Mouse (Mus musculus) lung, adult 2 months (tissue): ENCODE data around the gene Nol3. TPM values are rescaled to one million over a fixed set of nuclear protein-coding genes. Genes with fewer than 3 reads are reported as not detected.
"Not testable (repeated sequence)": the region's sequence is repeated elsewhere in the genome, so short reads cannot be mapped to it uniquely, and the experiment has no call there.

Source experiments
- DNase-seq: peaks from one replicate; pipeline ENCODE4 v3.0.0; 2022
- H3K4me1 ChIP-seq: fragments of 200-500 bp; 2 replicates; pipeline ENCODE4 v1.6.1; 2011; ENCODE audit warnings: low read length; ENCODE audit not compliant: control insufficient read depth, insufficient read depth
- H3K4me3 ChIP-seq: fragments of 200-500 bp; replicated peaks from 2 replicates; pipeline ENCODE3; 2011; ENCODE audit warnings: low read depth, mild to moderate bottlenecking, control low read depth, low read length; ENCODE audit errors: extremely low read depth
- CTCF ChIP-seq: fragments of 200-500 bp; IDR thresholded peaks from 2 replicates; pipeline ENCODE4 v1.5.1; 2011; ENCODE audit warnings: mild to moderate bottlenecking, low read length, control low read depth; ENCODE audit not compliant: insufficient read depth
- POLR2A ChIP-seq: fragments of 200-500 bp; IDR thresholded peaks from 2 replicates; pipeline ENCODE4 v1.6.1; 2011; ENCODE audit warnings: low read depth, mild to moderate bottlenecking, control low read depth, low read length, borderline replicate concordance; ENCODE audit errors: extremely low read depth
- WGBS: fragments of 180-500 bp; shearing (Covaris S2); methylation state at CpG from one replicate; pipeline ENCODE4 v1.1.7; 2018; 5-methylcytosine and 5-hydroxymethylcytosine counted together
- polyA plus RNA-seq: library from polyadenylated mRNA; depleted of rRNA; stranded (reverse); fragments of >200 nt; gene quantifications from 2 replicates; pipeline ENCODE4 v1.2.3, GENCODE M21; 2012; rRNA removed

Gene Nol3
- 10.7 and 11.8 TPM in 2 replicates for polyA plus RNA-seq

- Histone ChIP-seq H3K4me1 (peaks cover 8% of the 10 kb centered on the region), H3K4me3 (peak within 1 kb of the TSS; percentile 57)
- TF ChIP-seq CTCF: no peak
- TF ChIP-seq POLR2A: no peak
- no peak for DNase-seq
- 6% methylated on average over 10 of the region's 10 CpGs for WGBS
Observed at GRCm38 (mm10) chr8:105275840-105276239, at the start of gene Nol3. TSS of gene Nol3 (plus strand) at chr8:105276140.

- H3K4me1 ChIP-seq: peaks cover 11% of the 10 kb centered on the region
- DNase-seq: no peak
- WGBS: 66% methylated on average over 12 of the region's 12 CpGs
- H3K4me3 ChIP-seq: no peak overlapping the region
- TF ChIP-seq POLR2A: no peak
Observed at GRCm38 (mm10) chr8:105231503-105232320, 44.2 kb upstream of the Nol3 start.

- not testable (repeated sequence) for DNase-seq, H3K4me3 ChIP-seq
- WGBS: 87% methylated on average over 4 of the region's 4 CpGs
- peaks cover 11% of the 10 kb centered on the region for H3K4me1 ChIP-seq
Observed at GRCm38 (mm10) chr8:105232321-105232693, 43.6 kb upstream of the Nol3 start.

GRCm38 (mm10) chr8:105233126-105233935 lies 42.6 kb upstream of the Nol3 start:
- TF ChIP-seq POLR2A: no peak
- TF ChIP-seq CTCF: no peak
- no peak for DNase-seq
- peaks cover 11% of the 10 kb centered on the region for H3K4me1 ChIP-seq
- no peak overlapping the region for H3K4me3 ChIP-seq
- whole genome bisulfite sequencing: 33% methylated on average over 1 of the region's 1 CpGs

- Histone ChIP-seq H3K4me1 (peaks cover 12% of the 10 kb centered on the region), H3K4me3 (no peak overlapping the region)
- no peak for TF ChIP-seq POLR2A
- TF ChIP-seq CTCF: no peak
- no peak for DNase-seq
- WGBS: 59% methylated on average over 1 of the region's 1 CpGs
Observed at GRCm38 (mm10) chr8:105235206-105235605, 40.7 kb upstream of the Nol3 start.

GRCm38 (mm10) chr8:105237442-105238142 lies 38.3 kb upstream of the Nol3 start:
- TF ChIP-seq POLR2A (no peak), CTCF (no peak)
- 92% methylated on average over 14 of the region's 14 CpGs for WGBS
- Histone ChIP-seq H3K4me3 (no peak overlapping the region), H3K4me1 (peaks cover 6% of the 10 kb centered on the region)
- DNase-seq: no peak

GRCm38 (mm10) chr8:105241016-105241415 lies 34.9 kb upstream of the Nol3 start:
- DNase-seq: no peak
- peaks cover 4% of the 10 kb centered on the region; the same call in 1 of the 2 replicates for H3K4me1 ChIP-seq
- TF ChIP-seq CTCF (no peak), POLR2A (no peak)
- 78% methylated on average over 7 of the region's 7 CpGs for WGBS
- no peak overlapping the region for H3K4me3 ChIP-seq

- peak; percentile 33 for DNase-seq
- H3K4me1 ChIP-seq: peaks cover 12% of the 10 kb centered on the region
- 69% methylated on average over 6 of the region's 6 CpGs for WGBS
- H3K4me3 ChIP-seq: no peak overlapping the region
- TF ChIP-seq CTCF (no peak), POLR2A (no peak)
Observed at GRCm38 (mm10) chr8:105251954-105252353, 24.0 kb upstream of the Nol3 start.

- TF ChIP-seq CTCF (no peak), POLR2A (no peak)
- no peak for DNase-seq
- 78% methylated on average over 10 of the region's 10 CpGs for WGBS
- Histone ChIP-seq H3K4me3 (no peak overlapping the region), H3K4me1 (peaks cover 12% of the 10 kb centered on the region)
Observed at GRCm38 (mm10) chr8:105252680-105253537, 23.0 kb upstream of the Nol3 start.
